Mouse (Mus musculus) ES-Bruce4 (cell line): ENCODE measurements around the gene Ttc30b. TPM values are rescaled to one million over a fixed set of nuclear protein-coding genes. Genes with fewer than 3 reads are reported as not detected.

Experiments
- H3K27ac ChIP-seq: 2 replicates; pipeline ENCODE4 v1.5.1; 2012; ENCODE audit warnings: low read length, inconsistent platforms; ENCODE audit not compliant: insufficient read depth
- H3K27me3 ChIP-seq: 2 replicates; pipeline ENCODE4 v1.6.1; 2012; ENCODE audit warnings: mild to moderate bottlenecking, low read length, inconsistent platforms; ENCODE audit not compliant: control insufficient read depth, poor library complexity, insufficient read depth, severe bottlenecking
- H3K36me3 ChIP-seq: 2 replicates; pipeline ENCODE4 v1.6.1; 2012; ENCODE audit warnings: inconsistent platforms, mild to moderate bottlenecking, low read length, moderate library complexity; ENCODE audit not compliant: control insufficient read depth, poor library complexity, insufficient read depth, severe bottlenecking
- H3K4me1 ChIP-seq: one replicate; pipeline ENCODE4 v1.8.1; 2011; ENCODE audit warnings: low read length; ENCODE audit not compliant: control insufficient read depth, insufficient read depth
- H3K4me3 ChIP-seq: 2 replicates; pipeline ENCODE4 v1.5.1; 2011; ENCODE audit warnings: low read depth, mild to moderate bottlenecking, low read length
- H3K9ac ChIP-seq: 2 replicates; pipeline ENCODE4 v1.6.1; 2012; ENCODE audit warnings: low read depth, mild to moderate bottlenecking, inconsistent platforms; ENCODE audit not compliant: poor library complexity, severe bottlenecking
- H3K9me3 ChIP-seq: replicated peaks from 2 replicates; pipeline ENCODE4 v1.6.1; 2012; ENCODE audit warnings: mild to moderate bottlenecking, low read length, inconsistent platforms; ENCODE audit not compliant: control insufficient read depth, poor library complexity, insufficient read depth, severe bottlenecking
- CTCF ChIP-seq: IDR thresholded peaks from one replicate; pipeline ENCODE4 v1.8.1; 2011; ENCODE audit warnings: low read depth, low read length
- EP300 ChIP-seq: IDR thresholded peaks from 2 replicates; pipeline ENCODE4 v1.6.1; 2011; ENCODE audit warnings: low read depth, low read length; ENCODE audit not compliant: insufficient read depth
- POLR2A ChIP-seq: IDR thresholded peaks from one replicate; pipeline ENCODE4 v1.8.1; 2011; ENCODE audit warnings: low read length; ENCODE audit not compliant: insufficient read depth
- polyA plus RNA-seq: library from polyadenylated mRNA; stranded (reverse); fragments of >200 nt; gene quantifications from 2 replicates; pipeline ENCODE4 v1.2.4, GENCODE M21; 2011; ENCODE audit warnings: low read depth; ENCODE audit not compliant: missing spikeins, insufficient read depth, insufficient read length

Ttc30b gene
- polyA plus RNA-seq, 1 experiment, result 0.87 TPM

DNA sequence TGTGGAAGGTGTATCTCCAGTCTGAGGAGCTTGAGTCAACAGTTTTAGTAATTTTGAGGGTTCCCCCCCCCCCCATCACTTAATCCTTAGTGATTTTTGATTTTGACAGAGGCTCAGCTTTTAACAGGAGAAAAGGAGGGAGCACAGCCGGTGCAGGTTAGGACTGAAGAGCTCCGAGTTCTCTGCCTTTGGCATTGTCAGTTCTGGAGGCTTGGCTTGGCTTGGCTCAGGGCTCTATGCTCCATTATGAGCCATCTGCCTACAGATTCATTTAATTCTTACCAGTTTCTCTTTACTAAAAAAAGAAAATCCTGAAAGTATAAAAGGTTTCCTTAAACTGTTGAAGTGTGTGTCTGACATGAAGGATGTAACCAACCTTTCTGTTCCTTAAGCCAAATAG, 9.2 kb downstream of the Ttc30b start:
- Histone ChIP-seq H3K4me1 (no peaks in the 10 kb centered on the region), H3K9ac (no peak overlapping the region), H3K9me3 (no peaks in the 10 kb centered on the region), H3K36me3 (no peaks in the 10 kb centered on the region), H3K27me3 (no peaks in the 10 kb centered on the region), H3K27ac (no peak overlapping the region), H3K4me3 (no peak overlapping the region)
- TF ChIP-seq CTCF (no peak), EP300 (no peak), POLR2A (no peak)

DNA sequence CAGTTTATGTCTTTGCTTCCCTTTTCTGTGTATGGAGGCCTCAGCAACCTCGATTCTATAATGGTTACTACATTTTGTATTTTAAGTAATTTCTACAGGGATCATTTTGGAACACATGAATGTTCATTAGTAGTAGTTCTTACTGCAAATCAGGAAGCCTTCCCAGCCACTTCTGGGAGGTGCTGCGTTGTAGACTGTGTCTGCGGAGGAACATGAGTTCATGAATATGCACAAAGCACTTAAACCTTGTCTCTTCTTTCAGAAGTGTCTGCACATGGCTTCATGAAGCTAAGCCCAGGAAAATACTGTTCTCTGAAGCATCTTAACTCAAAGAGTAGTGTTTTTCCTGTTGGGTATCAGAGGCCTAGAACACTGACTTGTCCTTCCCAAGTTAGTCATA, 10.4 kb downstream of the Ttc30b start:
- H3K4me1 ChIP-seq, result no peaks in the 10 kb centered on the region
- no peaks in the 10 kb centered on the region for H3K36me3 ChIP-seq
- no peaks in the 10 kb centered on the region; the same call in 1 of the 2 replicates for H3K27me3 ChIP-seq
- TF ChIP-seq POLR2A (no peak), CTCF (no peak), EP300 (no peak)
- no peaks in the 10 kb centered on the region for H3K9me3 ChIP-seq
- no peak overlapping the region for H3K9ac ChIP-seq
- H3K27ac ChIP-seq, result no peak overlapping the region
- H3K4me3 ChIP-seq, result no peak overlapping the region

DNA sequence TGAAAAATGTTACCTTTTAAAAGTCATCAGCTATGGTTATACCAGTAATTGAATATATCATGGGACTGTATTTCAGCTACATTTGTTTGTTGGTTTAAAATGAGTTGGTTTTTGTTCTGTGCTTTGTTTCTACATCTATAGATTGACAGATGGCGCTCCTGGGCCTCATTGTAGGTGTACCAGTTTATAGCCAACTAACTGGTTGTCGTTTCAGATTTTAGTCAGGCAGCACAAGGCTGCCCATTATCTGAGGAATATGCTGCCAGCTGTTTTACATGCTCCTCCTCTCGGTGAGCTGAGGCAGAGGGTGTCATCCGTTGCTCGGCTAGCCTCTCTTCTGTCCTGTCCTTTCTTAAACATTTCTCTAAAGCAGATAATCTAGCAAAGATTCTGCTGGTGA, 12.3 kb downstream of the Ttc30b start:
- H3K27ac ChIP-seq, result no peak overlapping the region
- TF ChIP-seq EP300 (no peak), CTCF (no peak), POLR2A (no peak)
- H3K9ac ChIP-seq, result no peak overlapping the region

DNA sequence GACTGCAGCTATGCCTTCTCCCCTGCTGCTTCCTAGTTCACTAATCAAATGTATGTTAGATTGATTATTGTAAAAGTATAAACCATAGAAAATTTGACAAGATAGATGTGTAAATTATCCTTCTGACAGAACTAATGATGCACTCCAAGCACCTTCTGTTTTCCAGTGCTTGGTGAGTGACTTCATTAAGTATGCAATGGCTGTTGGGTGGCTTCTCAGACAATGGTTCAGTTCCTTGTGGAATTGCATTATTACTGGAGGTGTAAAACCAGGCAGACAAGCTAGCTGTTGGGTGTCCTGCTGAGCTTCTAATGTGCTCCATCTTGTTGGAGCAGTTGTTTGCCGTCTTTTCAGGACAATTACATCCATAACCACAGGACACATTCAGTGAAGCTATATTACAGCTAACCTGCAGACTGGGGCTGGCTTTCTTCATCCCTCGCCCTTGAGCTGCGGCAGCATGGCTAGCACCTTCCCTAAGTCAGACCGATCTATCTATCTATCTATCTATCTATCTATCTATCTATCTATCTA, 14.5 kb downstream of the Ttc30b start:
- no peaks in the 10 kb centered on the region for H3K9me3 ChIP-seq
- H3K4me1 ChIP-seq, result no peaks in the 10 kb centered on the region

More for the DNA sequence above, 12.3 kb downstream of the Ttc30b start:
- H3K4me1 ChIP-seq, result no peaks in the 10 kb centered on the region
- H3K27me3 ChIP-seq, result no peaks in the 10 kb centered on the region; the same call in 1 of the 2 replicates
- H3K9me3 ChIP-seq, result no peaks in the 10 kb centered on the region
- H3K4me3 ChIP-seq, result no peak overlapping the region
- H3K36me3 ChIP-seq, result no peaks in the 10 kb centered on the region; the same call in 1 of the 2 replicates

DNA sequence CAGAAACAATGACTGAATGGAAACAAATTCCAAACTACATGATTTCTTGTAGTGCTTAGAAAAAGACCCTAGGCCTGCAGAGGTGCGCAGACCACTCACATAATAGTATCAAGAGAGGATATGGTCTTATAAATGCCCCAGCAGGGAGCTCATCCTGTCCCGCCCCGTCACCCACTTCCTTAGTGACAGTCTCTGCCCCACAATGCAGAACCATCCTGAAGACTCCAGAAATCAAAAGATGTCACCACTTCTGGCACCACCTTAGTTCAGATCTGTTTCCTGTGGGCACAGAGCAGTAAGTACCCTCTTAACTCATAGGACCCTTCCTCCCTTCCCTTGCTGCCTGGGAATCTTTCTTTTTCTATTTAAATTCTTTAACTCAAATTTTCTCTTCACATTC, 23.3 kb downstream of the Ttc30b start:
- no peak overlapping the region for H3K9ac ChIP-seq
- H3K4me1 ChIP-seq, result no peaks in the 10 kb centered on the region
- no peak overlapping the region for H3K4me3 ChIP-seq
- no peaks in the 10 kb centered on the region for H3K9me3 ChIP-seq
- no peaks in the 10 kb centered on the region for H3K36me3 ChIP-seq
- H3K27me3 ChIP-seq, result no peaks in the 10 kb centered on the region
- TF ChIP-seq CTCF, result no peak
- H3K27ac ChIP-seq, result no peak overlapping the region

More for the DNA sequence above, 14.5 kb downstream of the Ttc30b start:
- H3K36me3 ChIP-seq, result no peaks in the 10 kb centered on the region; the same call in 1 of the 2 replicates
- no peak overlapping the region for H3K4me3 ChIP-seq
- H3K9ac ChIP-seq, result no peak overlapping the region
- TF ChIP-seq EP300 (no peak), CTCF (no peak), POLR2A (no peak)
- no peaks in the 10 kb centered on the region; the same call in 1 of the 2 replicates for H3K27me3 ChIP-seq
- H3K27ac ChIP-seq, result no peak overlapping the region

DNA sequence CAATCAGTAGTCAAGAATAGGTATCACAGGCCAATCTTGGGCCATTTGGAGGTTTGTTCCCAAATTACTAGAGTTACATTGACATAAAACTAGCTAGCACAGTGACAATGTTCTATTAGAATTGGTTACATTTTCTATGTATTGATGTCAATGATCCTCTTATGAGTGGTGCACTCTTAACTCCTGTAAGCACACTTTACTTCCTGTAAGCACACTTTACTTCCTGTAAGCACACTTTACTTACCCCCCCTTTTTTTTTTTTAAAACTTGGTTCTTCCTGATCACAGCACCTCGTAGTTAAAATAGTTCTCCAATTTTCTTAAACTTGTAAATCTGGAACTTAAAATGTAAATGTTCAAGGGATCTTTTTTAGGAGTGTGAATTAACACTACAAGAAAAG, 31.2 kb downstream of the Ttc30b start:
- H3K27me3 ChIP-seq, result no peaks in the 10 kb centered on the region
- no peak overlapping the region for H3K27ac ChIP-seq
- peaks cover 3% of the 10 kb centered on the region for H3K36me3 ChIP-seq
- no peaks in the 10 kb centered on the region for H3K9me3 ChIP-seq
- no peak overlapping the region for H3K9ac ChIP-seq
- H3K4me3 ChIP-seq, result no peak overlapping the region
- no peak for TF ChIP-seq CTCF
- no peak for TF ChIP-seq EP300
- no peak for TF ChIP-seq POLR2A
- no peaks in the 10 kb centered on the region for H3K4me1 ChIP-seq
